Mouse (Mus musculus): ENCODE results near the gene Plekha5. TPM values are rescaled to one million over a fixed set of nuclear protein-coding genes. Genes with fewer than 3 reads are reported as not detected.

Plekha5 gene
- total RNA-seq, 1 experiment = 26.1 TPM

DNA sequence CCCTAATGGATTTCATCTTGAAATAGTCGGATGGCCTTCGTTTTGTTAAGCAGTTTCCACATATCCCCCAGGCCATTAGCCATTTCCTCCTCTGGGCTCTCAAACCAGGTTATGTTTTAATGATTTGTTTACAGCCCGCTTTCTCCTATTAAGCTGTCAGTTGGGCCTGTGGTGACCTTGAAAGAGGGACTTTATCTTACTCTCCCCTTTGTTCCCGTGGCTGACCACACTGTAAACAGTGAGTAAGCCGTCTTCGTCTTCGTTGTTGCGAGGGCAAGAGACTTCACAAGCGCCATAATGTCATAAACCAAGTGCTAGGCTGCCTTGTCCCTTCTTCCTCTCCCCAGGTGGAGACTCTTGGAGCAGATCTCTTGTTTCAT is 85.3 kb downstream of the Plekha5 start:
- no peak for DNase-seq (ENCODE audit: low read depth, low spot score)
- peaks cover 6 to 12% of the 10 kb centered on the region in 2 experiments; a peak in 3 of 4 replicates for H3K4me1 ChIP-seq (ENCODE audit: control insufficient read depth in 2 of 2, insufficient read depth in 2 of 2, low read length in 2 of 2, poor library complexity in 1 of 2)
- TF ChIP-seq HCFC1 (IDR thresholded peaks at IDR 0.05; ENCODE audit: borderline replicate concordance, insufficient read depth, low read length) = no peak
- TF ChIP-seq MAFK (IDR thresholded peaks at IDR 0.05; ENCODE audit: insufficient read depth, low read depth, low read length) = no peak
- TF ChIP-seq ZNF384 (IDR thresholded peaks at IDR 0.05; ENCODE audit: low read depth, low read length) = no peak
- no peaks in the 10 kb centered on the region for H3K36me3 ChIP-seq (ENCODE audit: control insufficient read depth, insufficient read depth, low read length, poor library complexity, severe bottlenecking)
- in situ Hi-C loops (cut with MboI; ENCODE audit: low sequenced_read_pairs in 2 of 2, unreplicated experiment in 2 of 2) = no loop called here
- H3K9me3 ChIP-seq (ENCODE audit: control insufficient read depth, insufficient read depth, low read depth, low read length) = no peaks in the 10 kb centered on the region
- no peak overlapping the region for H3K27ac ChIP-seq (ENCODE audit: insufficient read depth, low read depth, low read length, poor library complexity, severe bottlenecking)
- H3K4me3 ChIP-seq (ENCODE audit: insufficient read depth in 1 of 2, low read depth in 1 of 2, low read length in 2 of 2, poor library complexity in 1 of 2, severe bottlenecking in 1 of 2) = no peak overlapping the region
- no peak overlapping the region for H3K9ac ChIP-seq (ENCODE audit: insufficient read depth, low read depth, low read length, poor library complexity, severe bottlenecking)

DNA sequence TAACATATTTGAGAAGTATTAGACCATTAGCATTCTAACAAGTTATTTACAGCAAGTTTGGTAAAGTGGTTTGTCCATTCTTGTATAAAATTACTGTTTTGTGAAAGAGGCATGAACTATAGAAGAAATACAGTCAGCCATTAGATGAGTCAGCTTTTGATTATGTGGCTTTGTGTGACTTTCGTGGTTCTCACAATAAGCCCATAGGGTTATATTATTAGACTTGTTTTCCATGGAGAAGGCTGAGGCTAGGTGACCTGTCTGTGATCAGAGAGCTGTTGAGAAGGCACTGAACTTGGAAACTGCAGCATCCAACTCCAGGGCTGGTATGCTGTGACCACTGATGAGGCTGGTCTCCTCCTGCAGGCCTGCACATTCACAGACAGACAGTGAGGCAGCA is 88.2 kb downstream of the Plekha5 start:
- Histone ChIP-seq H3K4me3 (ENCODE audit: insufficient read depth in 1 of 2, low read depth in 1 of 2, low read length in 2 of 2, poor library complexity in 1 of 2, severe bottlenecking in 1 of 2) (no peak overlapping the region), H3K27ac (ENCODE audit: insufficient read depth, low read depth, low read length, poor library complexity, severe bottlenecking) (no peak overlapping the region), H3K9me3 (ENCODE audit: control insufficient read depth, insufficient read depth, low read depth, low read length) (no peaks in the 10 kb centered on the region), H3K9ac (ENCODE audit: insufficient read depth, low read depth, low read length, poor library complexity, severe bottlenecking) (no peak overlapping the region), H3K4me1 (ENCODE audit: control insufficient read depth in 2 of 2, insufficient read depth in 2 of 2, low read length in 2 of 2, poor library complexity in 1 of 2) (peaks cover 6 to 14% of the 10 kb centered on the region in 2 experiments; a peak in 3 of 4 replicates), H3K36me3 (ENCODE audit: control insufficient read depth, insufficient read depth, low read length, poor library complexity, severe bottlenecking) (no peaks in the 10 kb centered on the region)
- no peak for TF ChIP-seq ZNF384 (IDR thresholded peaks at IDR 0.05; ENCODE audit: low read depth, low read length)
- TF ChIP-seq HCFC1 (IDR thresholded peaks at IDR 0.05; ENCODE audit: borderline replicate concordance, insufficient read depth, low read length) = no peak
- no peak for TF ChIP-seq CHD2 (IDR thresholded peaks at IDR 0.05; ENCODE audit: low read depth, low read length)
- TF ChIP-seq MAFK (IDR thresholded peaks at IDR 0.05; ENCODE audit: insufficient read depth, low read depth, low read length) = no peak
- no peak for TF ChIP-seq ZC3H11A (IDR thresholded peaks at IDR 0.05; ENCODE audit: borderline replicate concordance, low read depth, low read length)
- in situ Hi-C loops (cut with MboI; ENCODE audit: low sequenced_read_pairs in 2 of 2, unreplicated experiment in 2 of 2) = no loop called here
- no peak for DNase-seq (ENCODE audit: low read depth, low spot score)

DNA sequence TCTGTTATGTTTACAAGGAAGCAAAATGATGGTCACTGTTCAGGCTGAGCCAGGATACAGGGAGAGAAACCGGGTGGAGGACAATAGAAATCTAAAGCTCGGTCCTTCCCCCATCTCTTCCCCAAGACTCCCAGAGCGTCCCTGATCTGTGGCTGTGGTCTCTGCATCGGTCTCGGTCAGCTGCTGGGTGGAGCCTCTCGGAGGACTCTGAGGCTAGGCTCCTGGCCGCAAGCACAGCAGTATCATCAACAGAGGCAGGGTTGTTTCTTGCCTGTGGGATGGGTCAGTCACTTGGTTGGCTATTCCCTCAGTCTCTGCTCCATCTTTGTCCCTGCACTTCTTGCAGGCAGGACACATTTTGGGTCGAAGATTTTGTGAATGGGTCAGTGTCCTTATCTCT is 88.6 kb downstream of the Plekha5 start:
- in situ Hi-C loops (cut with MboI; ENCODE audit: low sequenced_read_pairs in 2 of 2, unreplicated experiment in 2 of 2) = no loop called here
- Histone ChIP-seq H3K9ac (ENCODE audit: insufficient read depth, low read depth, low read length, poor library complexity, severe bottlenecking) (no peak overlapping the region), H3K9me3 (ENCODE audit: control insufficient read depth, insufficient read depth, low read depth, low read length) (no peaks in the 10 kb centered on the region), H3K4me1 (ENCODE audit: control insufficient read depth in 2 of 2, insufficient read depth in 2 of 2, low read length in 2 of 2, poor library complexity in 1 of 2) (peaks cover 6 to 14% of the 10 kb centered on the region in 2 experiments; a peak in 3 of 4 replicates), H3K27ac (ENCODE audit: insufficient read depth, low read depth, low read length, poor library complexity, severe bottlenecking) (no peak overlapping the region), H3K36me3 (ENCODE audit: control insufficient read depth, insufficient read depth, low read length, poor library complexity, severe bottlenecking) (no peaks in the 10 kb centered on the region), H3K4me3 (ENCODE audit: insufficient read depth in 1 of 2, low read depth in 1 of 2, low read length in 2 of 2, poor library complexity in 1 of 2, severe bottlenecking in 1 of 2) (no peak overlapping the region)
- no peak for DNase-seq (ENCODE audit: low read depth, low spot score)
- TF ChIP-seq HCFC1 (IDR thresholded peaks at IDR 0.05; ENCODE audit: borderline replicate concordance, insufficient read depth, low read length) = no peak
- TF ChIP-seq CHD2 (IDR thresholded peaks at IDR 0.05; ENCODE audit: low read depth, low read length) = no peak
- no peak for TF ChIP-seq MAFK (IDR thresholded peaks at IDR 0.05; ENCODE audit: insufficient read depth, low read depth, low read length)
- TF ChIP-seq ZNF384 (IDR thresholded peaks at IDR 0.05; ENCODE audit: low read depth, low read length) = no peak
- TF ChIP-seq ZC3H11A (IDR thresholded peaks at IDR 0.05; ENCODE audit: borderline replicate concordance, low read depth, low read length) = no peak

DNA sequence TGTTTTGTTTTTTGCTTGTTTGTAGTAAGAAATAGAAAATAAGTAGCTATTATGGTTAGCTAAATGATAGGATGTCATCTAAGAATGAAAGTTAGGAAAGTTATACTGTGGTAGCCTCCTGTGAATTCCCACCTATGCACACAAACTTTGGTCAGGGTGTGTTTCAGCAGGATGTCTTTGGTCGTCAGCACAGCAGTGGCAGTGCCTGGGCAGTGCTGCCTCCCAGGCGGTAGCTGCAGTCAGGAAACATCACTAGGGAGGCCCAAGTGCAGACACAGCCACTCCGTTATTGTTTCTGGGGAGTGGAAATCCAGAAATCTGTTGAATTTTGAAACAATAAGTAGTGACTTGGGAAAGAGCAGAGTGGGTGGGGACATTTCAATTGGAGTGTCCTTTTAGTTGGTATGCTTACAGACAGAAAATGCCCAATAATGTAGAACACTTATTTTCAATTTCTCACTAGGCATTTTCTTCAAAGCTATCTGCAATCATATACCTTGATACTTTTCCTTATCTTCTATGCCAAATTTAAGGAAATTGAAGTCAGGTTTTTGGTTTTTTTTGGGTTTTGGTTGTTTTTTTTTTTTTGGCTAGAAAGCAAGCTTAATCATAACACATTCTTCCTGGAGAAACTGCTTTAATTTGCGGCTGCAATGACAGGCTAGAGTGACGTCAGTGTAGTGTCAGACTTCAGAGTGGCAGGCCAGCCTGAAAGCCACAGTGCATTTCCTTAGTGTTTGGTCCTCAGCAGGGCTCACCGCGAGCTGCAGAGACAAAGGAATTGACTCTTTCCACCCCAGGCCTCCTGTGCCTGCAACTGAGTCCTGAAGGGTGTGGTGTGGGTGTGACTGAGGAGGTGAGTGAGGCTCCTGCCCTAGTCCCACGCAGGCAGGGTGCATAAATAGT is 90.6 kb downstream of the Plekha5 start:
- H3K9me3 ChIP-seq (ENCODE audit: control insufficient read depth, insufficient read depth, low read depth, low read length) = no peaks in the 10 kb centered on the region
- no peaks in the 10 kb centered on the region for H3K36me3 ChIP-seq (ENCODE audit: control insufficient read depth, insufficient read depth, low read length, poor library complexity, severe bottlenecking)
- H3K9ac ChIP-seq (ENCODE audit: insufficient read depth, low read depth, low read length, poor library complexity, severe bottlenecking) = no peak overlapping the region
- H3K27ac ChIP-seq (ENCODE audit: insufficient read depth, low read depth, low read length, poor library complexity, severe bottlenecking) = no peak overlapping the region
- TF ChIP-seq CHD2 (IDR thresholded peaks at IDR 0.05; ENCODE audit: low read depth, low read length) (no peak), MAFK (IDR thresholded peaks at IDR 0.05; ENCODE audit: insufficient read depth, low read depth, low read length) (no peak), ZNF384 (IDR thresholded peaks at IDR 0.05; ENCODE audit: low read depth, low read length) (no peak), HCFC1 (IDR thresholded peaks at IDR 0.05; ENCODE audit: borderline replicate concordance, insufficient read depth, low read length) (no peak), ZC3H11A (IDR thresholded peaks at IDR 0.05; ENCODE audit: borderline replicate concordance, low read depth, low read length) (no peak)
- no peak for DNase-seq (ENCODE audit: low read depth, low spot score)
- in situ Hi-C loops (cut with MboI; ENCODE audit: low sequenced_read_pairs in 2 of 2, unreplicated experiment in 2 of 2) = no loop called here
- H3K4me3 ChIP-seq (ENCODE audit: insufficient read depth in 1 of 2, low read depth in 1 of 2, low read length in 2 of 2, poor library complexity in 1 of 2, severe bottlenecking in 1 of 2) = no peak overlapping the region
- peaks cover under 1 to 8% of the 10 kb centered on the region in 2 experiments; a peak in 2 of 4 replicates for H3K4me1 ChIP-seq (ENCODE audit: control insufficient read depth in 2 of 2, insufficient read depth in 2 of 2, low read length in 2 of 2, poor library complexity in 1 of 2)

All from ES-E14 (cell line).